Mouse (Mus musculus) ovary, postnatal 10 days (tissue): ENCODE data around the gene Rexo1.

ENCODE experiments used
- DNase-seq: peaks from one replicate; pipeline ENCODE4 v3.0.0; 2022; ENCODE audit warnings: low spot score

Rexo1 gene

GRCm38 (mm10) chr10:80504724-80505123, 56.6 kb downstream of the Rexo1 start:
- no peak for DNase-seq

DNA sequence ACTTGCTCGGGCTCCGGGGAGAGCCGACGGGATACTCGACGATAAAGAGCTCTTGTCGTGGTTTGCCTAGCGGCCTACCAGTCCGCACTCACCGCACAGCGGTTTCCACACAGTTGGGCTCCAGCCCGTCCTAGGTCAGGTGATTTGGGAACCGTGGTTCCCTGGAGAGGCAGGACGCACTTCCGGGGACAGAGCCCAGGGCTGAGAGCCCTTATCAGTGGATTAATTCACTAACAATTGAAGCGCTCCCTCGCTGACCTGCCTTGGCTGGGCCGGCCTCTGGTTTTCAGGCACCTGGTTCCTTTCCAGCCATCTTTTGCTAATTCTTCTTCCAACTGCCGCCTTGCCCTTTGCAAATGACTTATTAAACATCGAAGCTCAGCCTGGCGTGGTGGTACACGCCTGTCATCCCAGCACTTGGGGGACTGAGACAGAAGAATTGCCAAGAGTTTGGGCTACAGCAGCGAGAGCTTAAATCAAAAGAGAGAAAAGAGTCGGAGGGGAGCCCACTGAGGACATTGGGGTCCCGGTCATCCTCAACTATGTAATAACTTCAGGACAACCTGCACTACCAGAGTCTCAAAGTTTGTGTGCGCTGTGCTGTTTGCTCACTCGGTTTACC, 57.6 kb downstream of the Rexo1 start:
- no peak for DNase-seq

DNA sequence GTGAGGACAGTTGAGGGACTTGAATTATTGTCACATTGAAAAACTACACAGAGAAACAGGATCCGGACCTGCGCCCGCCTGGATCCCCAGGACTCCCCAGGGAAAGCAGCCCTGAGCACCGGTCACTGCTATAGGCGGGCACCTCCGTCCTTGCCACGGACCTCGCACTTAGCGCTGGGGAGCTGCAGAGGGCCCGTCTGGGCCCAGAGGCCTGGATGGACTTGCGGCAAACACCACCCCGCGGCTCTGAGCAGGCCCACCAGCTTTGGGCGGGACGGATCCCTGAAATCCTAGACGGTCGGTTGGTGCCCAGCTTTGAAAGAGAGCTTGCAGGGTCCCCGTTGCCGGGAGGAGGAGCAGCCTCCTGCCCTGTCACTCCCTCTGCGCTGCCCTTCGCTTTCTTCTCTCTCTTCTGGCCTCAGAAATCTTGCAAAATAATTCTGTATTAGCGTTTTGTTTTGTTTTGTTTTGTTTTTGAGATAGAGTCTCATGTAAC, 58.5 kb downstream of the Rexo1 start:
- DNase-seq: no peak

- no peak for DNase-seq
Measured at GRCm38 (mm10) chr10:80502291-80502690, 59.1 kb downstream of the Rexo1 start.

DNA sequence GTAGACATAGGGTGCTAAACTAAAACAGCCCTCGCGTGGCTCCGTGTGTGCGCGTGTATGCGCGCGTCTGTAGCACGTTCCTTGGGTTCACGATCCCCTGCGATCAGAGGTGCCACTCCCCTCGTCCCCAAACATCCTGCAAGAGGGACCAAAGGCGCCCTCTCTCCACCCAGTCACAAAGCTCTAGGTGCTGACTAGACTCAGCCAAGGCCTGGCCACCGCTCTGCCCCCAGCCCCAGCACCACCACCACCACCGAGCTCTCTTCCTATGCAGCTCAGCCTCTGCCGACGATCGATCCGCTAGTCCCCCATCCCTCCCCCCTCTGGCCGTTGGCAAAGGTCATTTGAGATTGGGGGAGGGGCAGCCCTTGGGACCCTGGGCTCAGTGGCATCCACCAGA, 64.9 kb downstream of the Rexo1 start:
- no peak for DNase-seq

DNA sequence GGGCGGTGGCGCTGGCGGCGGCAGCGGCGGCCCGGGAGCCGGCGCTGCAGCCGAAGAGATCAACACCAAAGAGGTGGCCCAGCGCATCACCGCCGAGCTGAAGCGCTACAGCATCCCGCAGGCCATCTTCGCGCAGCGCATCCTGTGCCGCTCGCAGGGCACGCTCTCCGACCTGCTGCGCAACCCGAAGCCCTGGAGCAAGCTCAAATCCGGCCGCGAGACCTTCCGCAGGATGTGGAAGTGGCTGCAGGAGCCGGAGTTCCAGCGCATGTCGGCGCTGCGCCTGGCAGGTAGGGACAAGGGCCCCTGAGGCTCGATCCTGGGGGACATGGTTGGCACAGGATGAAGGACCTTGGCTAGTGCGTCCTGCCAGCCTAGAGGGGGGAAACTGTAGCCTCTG, 65.5 kb downstream of the Rexo1 start:
- DNase-seq: no peak

GRCm38 (mm10) chr10:80494732-80495131, 66.6 kb downstream of the Rexo1 start, which contains the start of gene Onecut3:
Gene Onecut3, plus strand, starts transcription at chr10:80494835.
- no peak for DNase-seq
